Mouse (Mus musculus) stomach, postnatal 0 days (tissue): ENCODE measurements around the gene Olfr364-ps1.

Experiments
- CTCF ChIP-seq: IDR thresholded peaks from 2 replicates; pipeline ENCODE4 v1.5.1; 2016; ENCODE audit warnings: antibody characterized with exemption, low read depth, mild to moderate bottlenecking, moderate library complexity
- EP300 ChIP-seq: optimal IDR thresholded peaks from 2 replicates; pipeline ENCODE3; 2016; ENCODE audit warnings: antibody characterized with exemption

GRCm38 (mm10) chr2:37117810-37118209, 21.3 kb upstream of the Olfr364-ps1 start, which contains the start of gene Olfr362:
- no peak for TF ChIP-seq CTCF
- no peak for TF ChIP-seq EP300
